Mouse (Mus musculus): ENCODE data around the gene Thumpd2.

GRCm38 (mm10) chr17:80997226-80997625 lies 67.7 kb downstream of the Thumpd2 start:
- TF ChIP-seq GATA1 (IDR thresholded peaks at IDR 0.05; ENCODE audit: borderline replicate concordance, low read length) (no peak), CTCF (IDR thresholded peaks at IDR 0.05; ENCODE audit: low read depth, low read length) (no peak), GATA2 (IDR thresholded peaks at IDR 0.05; ENCODE audit: borderline replicate concordance, low read depth, low read length) (no peak), POLR2AphosphoS5 (IDR thresholded peaks at IDR 0.05; ENCODE audit: insufficient replicate concordance, low read depth, low read length) (no peak)
